Mouse (Mus musculus) adrenal gland, postnatal 4 days (tissue): ENCODE results near the gene Itpr2. TPM values are rescaled to one million over a fixed set of nuclear protein-coding genes. Genes with fewer than 3 reads are reported as not detected.

Experiments used
- DNase-seq, 2 experiments: peaks; one replicate each; pipeline ENCODE4 v3.0.0; 2021 to 2022; ENCODE audit warnings: low spot score in 2 of 2, mixed read lengths in 2 of 2
- long read RNA-seq, 2 experiments: library from polyadenylated mRNA; stranded (forward); transcript quantifications; one replicate each; pipeline ENCODE4 v2.0.0; 2021
- total RNA-seq, 2 experiments: library from RNA; stranded (reverse); gene quantifications; 2 replicates each; pipeline ENCODE4 v1.2.3; 2021

Itpr2 gene
- 10 to 100 TPM; 41.4 to 41.7 TPM for total RNA-seq
- long read RNA-seq, experiment 1, partial matches to known transcripts: 4 of 4 reads
- long read RNA-seq, experiment 1, other reads (novel, unspliced or antisense): 0 of 4 reads
- long read RNA-seq, experiment 2, partial matches to known transcripts: 8 of 9 reads
- long read RNA-seq, experiment 2, other reads (novel, unspliced or antisense): 1 of 9 reads

- peak; percentile 90 to 91 for DNase-seq
These were observed at the start of gene Itpr2 for GRCm38 (mm10) chr6:146501866-146502804. Gene Itpr2 (minus strand): TSS chr6:146502223.

DNA sequence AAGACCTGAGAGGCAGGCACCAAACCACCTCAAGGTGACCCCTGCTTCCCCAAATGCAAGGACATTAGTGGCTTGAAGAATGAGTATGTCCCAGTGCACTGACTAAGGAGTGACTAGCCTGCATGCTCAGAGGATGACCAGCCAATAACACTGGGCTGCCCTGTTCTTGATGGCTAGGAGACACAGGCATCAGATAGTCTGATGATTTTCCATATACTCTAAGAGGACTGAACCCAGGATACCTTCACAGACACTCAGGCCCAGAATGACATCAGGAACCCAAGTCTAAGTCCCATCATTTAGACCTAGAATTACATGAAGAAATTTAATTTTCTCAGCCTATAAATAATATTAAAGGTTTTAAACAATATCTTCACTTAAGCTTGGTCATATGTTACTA lies 49.3 kb upstream of the Itpr2 start:
- DNase-seq: no peak

- no peak for DNase-seq
These were observed 48.4 kb upstream of the Itpr2 start for GRCm38 (mm10) chr6:146550421-146550820.

DNA sequence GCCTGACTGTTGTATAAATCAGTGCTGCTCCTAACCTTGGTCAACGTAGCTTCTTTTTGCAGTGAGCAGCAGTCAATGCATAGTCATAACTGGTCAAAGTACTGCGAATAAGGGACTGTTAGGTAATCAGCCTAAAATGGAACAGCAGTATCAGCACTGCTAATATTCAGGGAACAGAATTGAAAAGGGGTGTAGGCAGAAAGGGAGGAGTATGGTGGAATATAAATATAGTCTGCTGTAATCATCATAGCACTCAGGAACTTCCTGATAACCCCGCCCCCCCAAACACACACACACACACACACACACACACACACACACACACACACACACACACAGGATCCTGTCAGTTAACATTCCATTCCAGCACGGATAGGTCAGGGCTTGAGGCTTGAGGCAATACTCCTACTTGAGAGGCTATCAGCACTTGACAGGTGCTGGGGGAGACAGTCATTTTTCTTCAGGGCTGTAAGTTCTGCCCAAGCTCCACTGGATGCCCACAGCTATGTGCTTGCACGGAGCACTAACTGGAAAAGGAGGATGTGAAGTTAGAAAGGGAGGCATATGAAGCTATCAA lies 43.4 kb upstream of the Itpr2 start:
- no peak for DNase-seq

GRCm38 (mm10) chr6:146544622-146545021 lies 42.6 kb upstream of the Itpr2 start:
- no peak for DNase-seq

- DNase-seq: no peak
These were observed 38.4 kb upstream of the Itpr2 start for GRCm38 (mm10) chr6:146540386-146540785.

- DNase-seq: no peak
These were observed 36.6 kb upstream of the Itpr2 start for GRCm38 (mm10) chr6:146538661-146539060.

DNA sequence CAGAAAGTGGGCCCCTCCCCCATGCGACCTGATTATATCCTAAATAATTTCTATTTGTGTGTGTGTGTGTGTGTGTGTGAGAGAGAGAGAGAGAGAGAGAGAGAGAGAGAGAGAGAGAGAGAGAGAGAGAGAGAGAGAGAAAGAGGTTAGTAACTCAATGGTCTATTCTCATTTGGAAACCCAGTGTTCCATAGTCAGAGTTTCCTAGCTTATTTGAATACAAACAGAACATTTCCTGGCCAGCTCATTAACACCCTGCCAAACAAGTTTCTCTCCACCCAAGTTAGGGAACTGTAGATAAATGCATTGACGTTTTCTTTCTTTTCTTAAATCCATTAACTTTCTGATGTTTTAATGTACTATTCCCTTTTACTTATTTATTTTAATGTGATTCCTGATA lies 36.0 kb upstream of the Itpr2 start:
- no peak for DNase-seq

- no peak for DNase-seq
These were observed 35.1 kb upstream of the Itpr2 start for GRCm38 (mm10) chr6:146537111-146537510.

GRCm38 (mm10) chr6:146535501-146535900 lies 33.5 kb upstream of the Itpr2 start:
- DNase-seq: no peak

- DNase-seq: no peak
These were observed 31.1 kb upstream of the Itpr2 start for GRCm38 (mm10) chr6:146533146-146533545.

DNA sequence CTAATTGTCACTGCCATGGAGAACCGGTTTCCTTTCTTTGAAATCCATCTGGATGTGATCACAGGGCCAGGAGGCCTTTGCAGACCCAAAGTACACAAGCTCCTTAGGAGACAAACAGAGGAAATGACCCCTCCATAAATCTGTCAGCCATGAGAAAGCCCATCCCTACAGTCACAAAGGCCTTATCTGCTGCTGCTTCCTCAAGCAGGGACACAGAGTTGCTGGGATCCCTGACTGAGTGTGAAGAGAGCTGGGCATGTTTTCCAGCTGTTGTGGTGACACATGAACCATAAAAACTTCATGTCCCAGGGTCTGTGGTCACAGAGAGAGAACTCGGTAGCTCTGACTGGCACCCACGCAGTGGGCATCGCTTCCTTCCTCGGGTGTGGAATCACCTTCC lies 28.7 kb upstream of the Itpr2 start:
- no peak for DNase-seq

DNA sequence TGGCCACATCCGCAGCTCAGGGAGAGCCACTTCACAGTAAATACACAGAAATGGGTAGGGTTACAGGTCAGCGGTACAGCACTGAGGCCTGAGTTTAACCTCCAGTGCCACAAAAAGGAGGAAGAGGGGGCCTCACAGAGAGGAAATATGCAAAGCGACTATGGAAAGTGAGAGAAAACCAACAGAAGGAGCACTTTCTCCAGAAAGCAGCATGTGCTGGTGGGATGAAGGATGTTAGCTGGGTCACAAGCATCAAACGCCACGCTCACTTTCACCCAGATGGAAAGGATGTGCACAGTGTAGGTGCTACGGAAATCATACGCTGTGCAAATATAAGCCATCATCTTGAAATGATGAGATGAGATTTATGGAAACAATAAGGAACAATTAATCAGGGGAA lies 28.3 kb upstream of the Itpr2 start:
- no peak for DNase-seq

DNA sequence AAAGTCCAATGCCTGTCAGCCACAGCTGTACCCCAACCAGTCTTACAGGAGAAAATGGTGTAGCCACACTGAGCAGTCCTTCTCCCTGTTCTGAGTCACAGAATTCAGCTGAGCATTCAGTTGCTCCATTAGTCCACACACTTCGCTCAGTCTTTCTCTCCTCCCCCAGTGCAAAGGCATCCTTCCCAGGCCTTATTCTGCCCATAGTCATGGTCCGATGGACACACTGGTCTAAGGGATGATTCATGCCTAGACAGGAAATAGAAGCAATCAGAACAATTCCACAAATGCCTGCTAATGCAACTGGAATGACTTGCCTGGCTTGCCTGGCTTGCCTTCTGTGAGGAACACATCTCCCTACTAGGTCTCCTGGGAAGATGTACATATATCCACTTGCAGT lies 25.5 kb upstream of the Itpr2 start:
- no peak for DNase-seq

DNA sequence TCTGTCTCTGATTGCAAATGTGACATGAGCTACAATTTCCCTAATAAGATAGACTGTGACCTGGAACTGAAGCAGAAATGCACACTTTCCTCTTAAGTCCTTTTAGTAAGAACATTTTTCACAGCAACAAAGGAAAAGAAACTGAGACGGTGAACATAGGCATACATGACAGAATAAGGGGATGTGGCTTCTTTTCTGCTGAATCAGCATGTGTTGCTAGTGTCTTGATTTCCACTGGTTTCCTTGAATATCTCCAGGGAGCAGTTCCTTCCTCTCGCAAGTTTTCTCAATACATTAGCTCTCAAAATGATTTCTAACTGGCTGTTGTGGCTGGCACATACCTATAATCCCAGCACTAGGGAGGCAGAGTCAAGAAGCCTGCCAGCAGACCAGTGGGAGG lies 23.5 kb upstream of the Itpr2 start:
- no peak for DNase-seq

- DNase-seq: no peak
These were observed 19.6 kb upstream of the Itpr2 start for GRCm38 (mm10) chr6:146521456-146522245.

GRCm38 (mm10) chr6:146519019-146519418 lies 17.0 kb upstream of the Itpr2 start:
- no peak for DNase-seq

GRCm38 (mm10) chr6:146515936-146516335 lies 13.9 kb upstream of the Itpr2 start:
- DNase-seq: no peak

DNA sequence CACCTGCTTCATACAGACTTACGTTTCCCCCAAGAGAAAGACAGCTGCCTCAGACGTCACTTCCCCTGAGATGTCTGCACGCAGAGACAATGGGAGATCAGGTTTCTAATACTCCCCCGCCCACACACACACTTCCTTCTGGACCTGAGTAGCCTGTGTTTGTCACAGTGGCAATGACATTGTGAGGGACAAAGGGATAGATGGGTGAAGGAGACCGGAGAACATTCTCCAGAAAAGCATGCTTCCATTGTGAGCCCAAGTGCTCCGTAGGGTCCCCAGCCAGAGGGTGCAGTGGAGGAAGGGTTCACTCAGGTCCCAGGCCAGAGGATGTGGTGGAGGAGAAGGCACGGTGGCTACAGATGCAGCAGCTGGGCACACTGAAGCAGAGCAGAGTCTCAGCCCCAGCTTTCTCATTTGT lies 12.5 kb upstream of the Itpr2 start:
- no peak for DNase-seq

DNA sequence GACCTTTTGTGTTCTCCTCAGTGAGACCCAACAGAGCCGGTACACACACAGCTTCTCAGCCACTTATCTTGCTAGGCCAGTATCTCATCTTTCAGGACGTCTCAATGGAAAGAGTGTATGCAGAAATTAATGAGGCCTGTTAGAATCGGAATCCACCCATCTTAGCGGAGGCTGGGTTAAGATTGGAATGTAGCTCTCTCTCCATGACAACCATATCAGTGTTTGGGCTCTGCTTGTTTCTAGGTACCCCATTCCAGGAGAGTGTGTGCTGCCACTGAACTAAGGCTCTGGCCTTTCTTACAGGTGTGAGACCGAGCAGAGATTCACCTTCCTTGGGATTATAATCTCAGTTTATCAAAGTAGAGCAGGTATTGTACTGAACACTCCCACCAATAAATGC lies 11.9 kb upstream of the Itpr2 start:
- DNase-seq: no peak

DNA sequence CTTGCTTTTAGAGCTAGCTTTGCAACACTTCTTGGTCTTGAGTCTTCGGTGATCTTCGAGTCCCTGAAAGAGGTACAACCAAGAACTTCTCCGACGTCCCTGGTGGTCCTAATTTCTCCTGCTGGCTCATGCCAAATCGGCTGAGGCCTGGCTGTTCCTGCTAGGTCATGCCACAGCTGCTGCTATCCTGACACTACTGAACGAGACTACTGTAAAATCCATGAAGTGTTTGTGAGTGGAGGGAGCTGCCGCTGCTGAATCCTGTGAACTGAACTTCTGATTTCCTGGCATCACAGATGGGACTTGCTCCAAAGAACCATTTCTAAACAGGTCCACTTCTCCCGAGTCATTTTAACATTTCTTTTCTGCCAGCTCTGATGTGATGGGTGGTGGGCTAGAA lies 11.4 kb upstream of the Itpr2 start:
- DNase-seq: no peak
